Mouse (Mus musculus) layer of hippocampus, adult 9-10 months (tissue): ENCODE results near the gene Dicer1.

ENCODE experiments used
- DNase-seq: peaks from one replicate; pipeline ENCODE4 v3.0.0; 2022; ENCODE audit warnings: low spot score

The Dicer1 gene

GRCm38 (mm10) chr12:104751814-104752765 is at the start of gene Dicer1:
Gene Dicer1 (minus strand): TSS chr12:104751952.
- peak; percentile 94 for DNase-seq

- no peak for DNase-seq
Observed at GRCm38 (mm10) chr12:104799365-104799764, 47.6 kb upstream of the Dicer1 start.

GRCm38 (mm10) chr12:104797905-104798304 is 46.2 kb upstream of the Dicer1 start:
- DNase-seq, result no peak

GRCm38 (mm10) chr12:104796635-104797378 is 45.1 kb upstream of the Dicer1 start:
- no peak for DNase-seq

- DNase-seq, result no peak
Observed at GRCm38 (mm10) chr12:104794957-104795356, 43.2 kb upstream of the Dicer1 start.

GRCm38 (mm10) chr12:104793486-104793885 is 41.7 kb upstream of the Dicer1 start:
- DNase-seq, result no peak

- DNase-seq, result no peak
Observed at GRCm38 (mm10) chr12:104777603-104778002, 25.9 kb upstream of the Dicer1 start.

GRCm38 (mm10) chr12:104771941-104772340 is 20.2 kb upstream of the Dicer1 start:
- no peak for DNase-seq

- no peak for DNase-seq
Observed at GRCm38 (mm10) chr12:104769201-104769785, 17.5 kb upstream of the Dicer1 start.

- no peak for DNase-seq
Observed at GRCm38 (mm10) chr12:104767183-104767582, 15.4 kb upstream of the Dicer1 start.

- DNase-seq, result no peak
Observed at GRCm38 (mm10) chr12:104765761-104766160, 14.0 kb upstream of the Dicer1 start.

GRCm38 (mm10) chr12:104765116-104765515 is 13.4 kb upstream of the Dicer1 start:
- DNase-seq, result no peak

- DNase-seq, result no peak
Observed at GRCm38 (mm10) chr12:104763918-104764317, 12.2 kb upstream of the Dicer1 start.

- no peak for DNase-seq
Observed at GRCm38 (mm10) chr12:104761411-104761810, 9.7 kb upstream of the Dicer1 start.

GRCm38 (mm10) chr12:104758066-104758465 is 6.3 kb upstream of the Dicer1 start:
- DNase-seq, result no peak

GRCm38 (mm10) chr12:104753686-104754085 is 1.9 kb upstream of the Dicer1 start:
- no peak for DNase-seq

GRCm38 (mm10) chr12:104751331-104751813 is 380 bp downstream of the Dicer1 start:
- no peak for DNase-seq

GRCm38 (mm10) chr12:104748946-104749345 is 2.8 kb downstream of the Dicer1 start:
- DNase-seq, result no peak

- no peak for DNase-seq
Observed at GRCm38 (mm10) chr12:104747252-104747651, 4.5 kb downstream of the Dicer1 start.

GRCm38 (mm10) chr12:104746601-104747000 is 5.2 kb downstream of the Dicer1 start:
- DNase-seq, result no peak

GRCm38 (mm10) chr12:104743687-104744086 is 8.1 kb downstream of the Dicer1 start:
- no peak for DNase-seq

- DNase-seq, result no peak
Observed at GRCm38 (mm10) chr12:104742247-104742646, 9.5 kb downstream of the Dicer1 start.
